Mouse (Mus musculus): ENCODE measurements around the gene Polr1d.

GRCm38 (mm10) chr5:147129484-147129883, 52.6 kb downstream of the Polr1d start:
- TF ChIP-seq POLR2A (IDR thresholded peaks at IDR 0.05; ENCODE audit: borderline replicate concordance, insufficient read depth, low read length) (no peak), CTCF (IDR thresholded peaks at IDR 0.05; ENCODE audit: borderline replicate concordance, insufficient read depth, low read depth, low read length) (no peak)
